Mouse (Mus musculus): ENCODE measurements around the gene Hoxb4. TPM values are rescaled to one million over a fixed set of nuclear protein-coding genes. Genes with fewer than 3 reads are reported as not detected.

Gene Hoxb4
- polyA plus RNA-seq, 1 experiment: 19.5 TPM

DNA sequence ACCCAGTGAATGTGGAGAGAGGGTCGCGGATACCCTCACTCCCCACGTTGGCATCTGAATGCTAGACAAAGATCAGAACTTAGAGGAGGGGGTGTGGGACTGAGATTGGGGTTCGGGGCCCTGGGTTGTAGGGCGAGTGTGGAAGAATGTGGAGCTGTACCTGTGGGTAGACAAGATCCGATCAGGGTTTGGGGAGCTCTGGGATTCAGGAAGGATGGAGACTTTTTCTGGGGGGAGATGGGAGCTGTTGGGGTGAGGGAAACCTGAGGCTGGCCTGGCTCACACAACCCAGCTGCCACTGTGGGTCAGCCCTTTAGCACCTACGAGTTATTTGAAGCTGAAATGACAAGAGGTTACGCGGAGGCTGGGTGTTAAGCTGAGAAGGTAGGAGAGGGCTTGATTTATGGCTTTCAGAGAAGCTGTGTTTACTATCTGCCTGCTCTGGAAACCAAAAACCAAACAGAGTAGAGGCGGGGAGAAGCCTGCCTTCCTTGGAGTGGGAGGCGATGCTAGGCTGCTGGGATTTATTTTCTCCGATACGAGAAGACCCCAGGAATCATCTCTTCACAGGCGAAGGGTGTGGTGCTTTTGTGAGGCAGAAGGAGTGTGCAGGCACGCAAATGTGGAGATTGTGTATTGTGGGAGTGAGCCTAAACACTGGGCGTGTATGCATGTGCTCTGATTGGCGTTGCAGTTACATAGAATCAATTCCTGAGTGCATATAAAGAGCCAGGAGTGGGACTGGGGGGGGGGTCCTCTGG is 15.4 kb downstream of the Hoxb4 start:
- no peak for DNase-seq (ENCODE audit: low read depth)

- DNase-seq (ENCODE audit: low read depth): no peak
These were observed 15.9 kb downstream of the Hoxb4 start for GRCm38 (mm10) chr11:96334002-96334364.

DNA sequence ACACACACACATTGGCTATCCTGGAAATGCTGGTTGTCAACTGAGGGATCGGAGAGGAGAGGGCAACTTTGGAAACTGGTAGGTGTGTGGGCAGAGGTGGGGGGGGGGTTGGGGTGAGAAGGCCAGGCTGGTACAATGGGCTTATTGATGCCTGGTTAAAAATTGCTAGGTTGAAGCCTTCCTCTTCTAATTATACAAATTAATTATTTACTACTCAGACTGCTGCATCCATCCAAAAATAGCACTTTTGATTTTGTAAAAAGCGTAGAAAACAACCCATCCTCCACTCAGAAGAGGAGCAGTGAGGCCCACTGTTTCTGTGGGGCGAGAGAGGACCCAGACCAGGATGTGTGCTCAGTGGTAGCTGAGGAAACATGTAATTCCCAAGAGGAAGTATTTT is 16.9 kb downstream of the Hoxb4 start:
- DNase-seq (ENCODE audit: low read depth): no peak

- DNase-seq (ENCODE audit: low read depth): no peak
These were observed 18.5 kb downstream of the Hoxb4 start for GRCm38 (mm10) chr11:96336597-96336996.

GRCm38 (mm10) chr11:96337026-96337425 is 19.0 kb downstream of the Hoxb4 start:
- DNase-seq (ENCODE audit: low read depth): no peak

- DNase-seq (ENCODE audit: low read depth): no peak
These were observed 21.1 kb downstream of the Hoxb4 start for GRCm38 (mm10) chr11:96338957-96339855.

- no peak for DNase-seq (ENCODE audit: low read depth)
These were observed 22.8 kb downstream of the Hoxb4 start for GRCm38 (mm10) chr11:96340698-96341365.

DNA sequence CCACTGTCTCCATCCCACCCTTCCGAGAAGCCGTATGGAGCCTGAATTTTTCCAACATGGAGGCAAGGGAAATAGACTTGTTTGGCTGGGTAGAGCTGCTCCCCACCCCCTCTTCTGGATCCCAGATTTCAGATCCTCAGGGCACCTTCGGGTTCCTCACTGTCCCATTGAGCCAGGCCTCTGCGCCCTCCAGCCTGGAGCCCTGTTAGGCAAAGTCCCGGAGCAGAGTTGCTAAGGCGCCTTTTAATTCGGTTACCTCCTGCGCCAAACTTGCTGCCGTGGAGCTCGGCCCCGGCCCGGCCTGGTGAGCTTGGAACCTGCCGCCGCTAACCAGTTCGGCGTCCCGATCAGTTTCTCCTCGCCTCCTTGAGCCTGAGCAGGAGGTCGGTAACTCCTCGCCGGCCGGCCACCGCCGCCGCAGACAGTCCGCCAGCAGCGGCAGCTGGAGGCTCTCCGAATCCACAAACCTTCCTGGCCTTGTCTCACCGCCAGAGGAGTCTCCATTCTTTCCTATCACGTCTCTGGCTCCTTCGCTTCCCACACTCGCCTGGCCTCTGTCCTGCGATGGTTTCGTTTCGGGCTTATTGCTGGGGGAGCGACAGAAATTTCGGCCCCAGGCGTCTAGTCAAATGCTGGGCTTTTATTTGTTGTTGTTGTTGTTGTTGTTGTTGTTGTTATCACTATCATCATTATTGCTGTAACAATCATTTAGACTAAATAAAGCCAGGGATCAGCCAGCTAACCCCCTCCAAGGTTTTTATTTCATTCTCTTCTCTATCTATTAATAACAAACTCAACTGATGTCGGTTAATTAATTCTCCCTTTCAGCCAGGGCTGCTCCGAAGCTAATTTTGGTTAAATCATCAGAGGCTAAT is 23.9 kb downstream of the Hoxb4 start:
- DNase-seq (ENCODE audit: low read depth): no peak

- no peak for DNase-seq (ENCODE audit: low read depth)
These were observed 24.5 kb downstream of the Hoxb4 start for GRCm38 (mm10) chr11:96342576-96342930.

- no peak for DNase-seq (ENCODE audit: low read depth)
These were observed 25.2 kb downstream of the Hoxb4 start for GRCm38 (mm10) chr11:96343206-96343745.

DNA sequence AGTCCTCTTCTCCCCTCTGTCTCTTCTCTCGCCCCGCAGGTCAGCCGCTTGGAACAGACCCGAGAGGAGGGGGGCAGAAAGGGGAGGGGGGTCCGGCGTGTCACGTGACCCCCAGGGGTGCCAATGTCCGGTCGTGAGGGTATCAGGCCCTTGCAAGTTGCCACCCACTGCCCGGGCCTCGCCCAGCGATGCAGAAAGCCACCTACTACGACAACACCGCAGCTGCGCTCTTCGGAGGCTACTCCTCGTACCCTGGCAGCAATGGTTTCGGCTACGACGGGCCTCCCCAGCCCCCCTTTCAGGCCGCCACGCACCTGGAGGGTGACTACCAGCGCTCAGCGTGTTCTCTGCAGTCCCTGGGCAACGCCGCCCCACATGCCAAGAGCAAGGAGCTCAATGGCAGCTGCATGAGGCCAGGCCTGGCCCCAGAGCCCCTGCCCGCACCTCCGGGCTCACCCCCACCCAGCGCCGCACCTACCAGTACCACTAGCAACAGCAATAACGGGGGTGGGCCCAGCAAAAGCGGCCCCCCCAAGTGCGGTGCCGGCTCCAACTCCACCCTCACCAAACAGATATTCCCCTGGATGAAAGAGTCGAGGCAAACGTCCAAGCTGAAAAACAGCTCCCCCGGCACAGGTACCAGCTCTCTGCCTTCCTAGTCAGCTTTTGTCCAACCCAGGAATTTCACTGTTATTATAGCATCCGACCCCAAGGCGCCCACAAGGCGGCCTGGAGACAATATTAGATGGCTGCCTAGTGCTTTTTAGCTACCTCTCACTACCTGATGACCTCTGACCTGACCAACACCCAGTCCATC is 26.2 kb downstream of the Hoxb4 start:
- no peak for DNase-seq (ENCODE audit: low read depth)

- no peak for DNase-seq (ENCODE audit: low read depth)
These were observed 26.8 kb downstream of the Hoxb4 start for GRCm38 (mm10) chr11:96344878-96345159.

DNA sequence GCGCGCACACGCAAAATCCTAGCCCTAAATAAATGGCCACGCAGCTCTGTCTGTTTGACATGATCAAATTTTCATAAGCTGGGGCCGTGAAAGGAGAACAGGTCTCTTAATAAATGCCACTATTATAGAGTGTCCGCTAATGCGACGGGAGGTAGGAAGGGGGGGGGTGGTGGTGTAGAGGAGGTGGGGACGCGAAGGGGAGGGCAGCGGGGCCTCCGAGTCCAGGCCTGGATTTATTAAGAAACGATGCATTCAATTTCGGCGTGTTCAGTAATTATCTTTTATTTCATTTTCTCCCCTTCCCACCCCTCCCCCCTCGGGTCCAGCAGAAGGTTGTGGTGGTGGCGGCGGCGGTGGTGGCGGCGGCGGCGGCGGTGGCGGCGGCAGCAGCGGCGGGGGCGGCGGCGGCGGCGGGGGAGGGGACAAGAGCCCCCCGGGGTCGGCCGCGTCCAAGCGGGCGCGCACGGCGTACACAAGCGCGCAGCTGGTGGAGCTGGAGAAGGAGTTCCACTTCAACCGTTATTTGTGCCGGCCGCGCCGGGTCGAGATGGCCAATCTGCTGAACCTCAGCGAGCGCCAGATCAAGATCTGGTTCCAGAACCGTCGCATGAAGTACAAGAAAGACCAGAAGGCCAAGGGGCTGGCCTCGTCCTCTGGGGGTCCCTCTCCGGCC is 27.3 kb downstream of the Hoxb4 start:
- no peak for DNase-seq (ENCODE audit: low read depth)

DNA sequence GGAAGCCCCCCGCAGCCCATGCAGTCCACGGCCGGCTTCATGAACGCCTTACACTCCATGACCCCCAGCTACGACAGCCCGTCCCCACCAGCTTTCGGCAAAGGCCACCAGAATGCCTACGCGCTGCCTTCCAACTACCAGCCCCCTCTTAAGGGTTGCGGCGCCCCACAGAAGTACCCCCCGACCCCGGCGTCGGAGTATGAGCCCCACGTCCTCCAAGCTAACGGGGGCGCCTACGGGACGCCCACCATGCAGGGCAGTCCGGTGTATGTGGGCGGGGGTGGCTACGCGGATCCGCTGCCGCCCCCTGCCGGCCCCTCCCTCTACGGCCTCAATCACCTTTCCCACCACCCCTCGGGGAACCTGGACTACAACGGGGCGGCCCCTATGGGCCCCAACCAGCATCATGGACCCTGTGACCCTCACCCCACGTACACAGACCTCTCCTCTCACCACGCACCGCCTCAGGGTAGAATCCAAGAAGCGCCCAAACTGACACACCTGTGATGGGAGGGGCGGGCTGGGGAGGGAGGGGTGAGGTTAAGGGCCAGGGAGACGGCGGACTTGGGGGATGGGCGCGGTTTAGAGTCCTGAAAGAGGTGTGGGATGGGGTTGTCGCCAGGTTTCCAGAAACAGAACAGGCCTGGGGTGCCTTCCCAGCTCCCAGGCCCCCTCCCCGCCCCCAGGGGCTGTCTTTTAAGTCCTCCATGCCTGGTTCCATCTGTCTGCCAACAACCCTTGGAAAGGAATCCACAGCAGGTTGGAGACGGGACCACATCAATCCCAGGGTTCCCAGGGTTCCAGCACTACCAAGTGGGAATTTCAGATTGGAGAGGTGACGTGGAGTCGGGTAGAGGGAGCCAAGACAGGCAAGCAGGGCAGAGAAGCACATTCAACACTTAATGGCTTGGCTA is 28.1 kb downstream of the Hoxb4 start:
- DNase-seq (ENCODE audit: low read depth): no peak

GRCm38 (mm10) chr11:96346916-96347520 is 29.0 kb downstream of the Hoxb4 start:
- no peak for DNase-seq (ENCODE audit: low read depth)

DNA sequence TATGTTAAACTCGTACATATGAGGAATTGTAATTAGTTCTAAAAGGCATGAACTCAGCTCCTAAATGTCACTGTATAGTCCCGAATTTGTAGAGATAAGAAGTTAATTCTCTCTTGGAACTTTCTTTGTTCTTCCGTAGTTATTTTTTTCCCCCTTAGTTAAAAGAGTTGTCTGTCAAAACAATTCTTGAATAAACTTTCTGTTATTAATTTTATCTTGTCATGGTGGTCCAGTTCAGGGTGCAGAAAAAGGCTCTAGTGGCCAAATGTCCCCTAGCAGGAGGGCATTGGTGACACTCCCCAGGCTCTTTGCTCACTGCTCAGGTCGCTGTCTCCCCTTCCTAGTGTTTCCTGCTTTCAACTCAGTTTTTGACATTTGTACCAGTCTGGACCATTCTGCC is 29.6 kb downstream of the Hoxb4 start:
- DNase-seq (ENCODE audit: low read depth): no peak

DNA sequence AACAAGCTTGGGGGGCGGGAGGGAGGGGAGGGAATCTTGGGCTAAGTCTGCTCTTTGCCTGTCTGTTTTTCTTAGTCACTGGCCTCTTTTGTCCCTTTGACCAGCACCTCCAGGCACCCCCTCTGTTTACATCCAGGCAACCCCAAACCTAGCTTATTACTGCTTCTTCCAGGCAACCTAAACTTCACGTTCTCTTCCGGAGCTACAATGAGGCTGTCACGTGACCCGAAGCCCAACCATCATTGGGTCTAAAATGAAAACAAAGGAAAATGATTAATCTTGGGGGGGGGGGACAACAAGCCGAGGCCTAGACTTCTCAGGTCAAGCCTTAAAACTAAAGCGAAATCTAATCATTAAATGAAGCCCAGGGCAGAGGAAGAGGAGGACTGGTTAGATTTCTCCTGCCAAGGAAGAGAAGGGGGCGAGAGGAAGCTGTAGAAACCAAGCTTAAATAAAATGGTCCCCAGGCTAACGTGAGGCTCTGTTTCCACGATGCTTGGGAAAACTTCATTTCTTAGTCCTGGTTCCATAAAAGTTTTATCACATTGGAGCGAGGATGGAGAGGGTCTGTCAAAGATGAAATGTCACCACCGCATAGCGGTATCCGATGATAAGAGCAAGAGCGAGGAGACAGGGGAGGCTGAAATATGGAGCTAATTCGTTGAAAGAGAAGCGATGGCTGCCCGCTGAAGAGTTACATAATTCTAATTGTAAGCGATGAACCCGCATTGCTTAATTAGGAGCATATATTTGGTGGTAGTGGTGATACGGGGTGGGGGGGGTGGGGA is 30.3 kb downstream of the Hoxb4 start:
- no peak for DNase-seq (ENCODE audit: low read depth)

- DNase-seq (ENCODE audit: low read depth): no peak
These were observed 30.9 kb downstream of the Hoxb4 start for GRCm38 (mm10) chr11:96348988-96349387.
